Mouse (Mus musculus): ENCODE data around the gene Nxph4.

GRCm38 (mm10) chr10:127534929-127535384 is 598 bp upstream of the Nxph4 start:
- no peak for TF ChIP-seq CTCF (IDR thresholded peaks at IDR 0.05; ENCODE audit: borderline replicate concordance, insufficient read depth, low read length)
- TF ChIP-seq POLR2A (IDR thresholded peaks at IDR 0.05; ENCODE audit: low read depth, low read length) = no peak
